Mouse (Mus musculus) left cerebral cortex, postnatal 10 days (tissue): Measurements from ENCODE around the gene 1700006A11Rik. TPM values are rescaled to one million over a fixed set of nuclear protein-coding genes. Genes with fewer than 3 reads are reported as not detected.
"Not testable (repeated sequence)": the region's sequence is repeated elsewhere in the genome, so short reads cannot be mapped to it uniquely, and the experiment has no call there.

Experiments used
- DNase-seq, 2 experiments: peaks; one replicate each; pipeline ENCODE4 v3.0.0; 2021 to 2022; ENCODE audit warnings: low spot score in 2 of 2, mixed read lengths in 1 of 2; ENCODE audit errors: extremely low spot score in 1 of 2
- intact Hi-C: fragments of 180-260 bp; cut with DNase I; formaldehyde crosslinking; loops from one replicate; pipeline ENCODE4 v1.15.1; 2025
- total RNA-seq, 2 experiments: library from RNA; stranded (reverse); gene quantifications; 2 replicates each; pipeline ENCODE4 v1.2.3; 2021

Gene 1700006A11Rik
- total RNA-seq, result not detected

DNA sequence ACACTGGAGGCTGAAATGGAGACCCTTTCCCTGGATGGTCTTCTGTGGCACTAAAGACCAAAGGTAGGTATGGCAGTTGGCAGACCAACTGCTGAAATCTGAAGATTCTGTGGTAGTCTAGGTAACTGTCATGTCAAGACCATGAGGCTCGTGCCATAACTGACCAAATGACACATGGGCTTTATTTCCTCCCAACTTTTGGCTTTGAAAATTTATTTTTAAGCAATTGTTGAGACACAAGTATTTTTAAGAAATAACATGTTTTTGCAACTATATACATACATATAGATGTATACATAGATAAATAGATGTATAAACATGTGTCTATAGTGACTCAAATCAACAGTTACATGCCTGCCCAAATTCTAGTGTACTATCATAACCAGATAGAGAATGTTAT is at the start of gene 1700006A11Rik:
Gene 1700006A11Rik (minus strand): TSS at position 101 of the 400 bp plus-strand sequence.
- DNase-seq, result no peak
- intact Hi-C loops, result no loop called here

DNA sequence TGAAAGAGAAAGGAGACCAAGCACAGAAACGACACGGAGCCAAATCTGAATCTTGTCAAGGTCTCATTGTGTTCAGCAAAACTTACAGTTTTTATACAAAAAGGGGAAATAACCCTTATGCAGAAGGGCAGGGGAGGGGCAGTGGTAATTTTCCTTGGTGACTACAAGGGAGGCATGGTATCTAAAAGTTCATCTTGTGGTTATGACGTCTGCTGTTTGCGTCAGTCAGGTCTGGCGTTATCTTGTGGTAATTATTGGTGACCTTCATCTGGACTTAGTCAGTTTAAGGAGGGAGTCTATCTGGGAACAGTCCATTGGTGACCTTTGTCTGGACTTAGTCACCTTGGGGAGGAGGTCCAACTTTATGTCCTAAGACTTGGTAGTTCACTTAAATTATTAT is 48.5 kb upstream of the 1700006A11Rik start:
- DNase-seq, intact Hi-C loops: not testable (repeated sequence)

DNA sequence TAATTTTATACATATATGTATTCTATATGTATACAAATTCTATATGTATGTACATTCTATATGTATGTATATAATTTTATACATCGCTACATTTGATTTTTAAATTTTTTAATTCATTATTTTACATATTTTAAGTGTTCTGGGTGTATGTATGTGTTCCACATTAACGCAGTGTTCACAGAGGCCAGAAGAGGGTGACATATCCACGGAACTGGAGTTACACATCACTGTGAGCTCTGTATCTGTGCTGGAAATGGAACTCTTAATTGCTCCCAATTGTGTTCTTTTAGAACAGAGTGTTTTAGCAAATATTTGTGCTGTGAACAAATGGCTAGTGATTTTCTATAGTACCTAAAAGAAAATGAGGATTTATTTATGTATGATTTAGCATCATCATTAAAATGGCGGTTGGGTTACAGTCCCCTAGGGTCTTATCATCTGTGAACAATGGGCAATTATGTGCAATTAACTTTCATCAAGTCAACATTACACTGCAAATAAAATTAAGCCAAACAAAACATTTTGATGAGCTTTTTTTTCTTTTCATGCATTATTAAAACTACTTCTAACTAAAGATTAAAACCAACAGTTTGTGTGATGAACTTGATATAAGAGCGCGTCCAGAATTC is 40.4 kb upstream of the 1700006A11Rik start:
- intact Hi-C loops, result no loop called here
- DNase-seq, result no peak

DNA sequence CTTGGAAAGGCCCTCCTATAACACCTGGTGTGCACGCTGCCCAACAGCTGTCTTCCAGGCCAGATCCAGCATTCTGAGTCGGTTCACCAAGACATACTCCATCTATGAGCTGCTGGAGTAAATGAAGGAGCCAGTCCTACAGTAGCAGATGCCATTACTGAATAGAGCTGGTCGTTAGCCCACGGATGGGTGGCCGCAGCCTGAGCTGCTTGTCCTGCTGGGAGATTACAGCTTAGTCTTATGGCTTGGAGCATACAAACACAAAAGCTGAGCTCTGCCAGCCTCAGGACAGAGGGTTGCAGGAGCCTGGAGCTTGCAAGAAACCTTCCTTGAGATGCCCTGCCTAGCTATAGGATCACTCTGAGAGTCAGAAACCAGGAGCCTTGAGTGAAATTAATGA is 33.6 kb downstream of the 1700006A11Rik start:
- no peak for DNase-seq
- intact Hi-C loops, result no loop called here

DNA sequence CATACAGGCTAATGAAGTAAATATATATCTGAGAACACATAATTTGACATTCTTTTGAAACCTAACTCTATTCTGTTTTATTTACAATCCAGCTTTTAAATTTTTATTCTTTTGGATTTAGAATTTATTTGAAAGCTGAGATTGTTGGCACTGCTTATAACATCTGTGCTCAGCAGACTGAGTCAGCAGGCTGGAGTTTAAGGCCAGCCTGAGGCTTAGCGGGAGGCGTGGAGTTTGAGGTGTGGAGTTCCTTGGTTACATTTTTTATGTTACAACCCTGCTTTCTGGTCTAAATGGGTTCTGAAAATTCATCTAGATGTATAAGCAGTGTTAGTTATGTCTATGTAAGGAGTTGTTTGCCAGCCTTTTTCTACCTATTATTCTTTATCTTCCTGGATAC is 35.7 kb downstream of the 1700006A11Rik start:
- intact Hi-C loops, result no loop called here
- no peak for DNase-seq

DNA sequence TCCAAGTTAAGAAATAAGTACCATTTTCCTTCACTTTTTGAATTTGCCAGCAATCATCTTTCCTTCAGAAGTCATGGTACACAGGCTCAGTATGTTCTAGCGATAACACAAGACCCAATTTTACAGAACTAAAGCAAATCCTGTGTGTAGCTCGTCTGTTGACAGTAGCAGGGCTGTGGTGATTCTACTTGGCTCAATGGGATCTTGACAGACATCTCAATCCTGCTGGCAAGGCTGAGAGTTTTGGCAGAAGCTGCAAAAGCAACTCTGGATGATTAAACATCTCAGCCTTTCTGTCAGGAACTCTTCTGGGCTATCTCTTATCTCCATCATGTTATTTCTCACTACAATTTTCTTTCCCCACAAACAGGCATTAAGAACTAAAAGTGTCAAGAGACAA is 36.2 kb downstream of the 1700006A11Rik start:
- no peak for DNase-seq
- intact Hi-C loops, result no loop called here

DNA sequence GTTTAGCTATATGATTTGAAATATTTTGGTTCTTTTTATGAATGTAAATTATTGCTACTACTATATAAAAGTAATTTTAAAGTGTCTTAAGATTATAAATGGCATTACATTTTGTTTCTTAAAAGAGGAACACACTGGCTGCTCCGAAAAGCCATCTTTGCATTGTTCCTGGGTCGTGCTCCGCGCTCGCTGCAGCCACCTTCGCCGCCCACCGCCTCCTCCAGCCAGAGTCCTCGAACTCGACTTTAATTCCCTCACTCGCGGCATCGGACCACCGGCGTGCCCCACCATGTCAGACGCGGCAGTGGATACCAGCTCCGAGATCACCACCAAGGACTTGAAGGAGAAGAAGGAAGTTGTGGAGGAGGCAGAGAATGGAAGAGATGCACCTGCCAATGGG is 40.5 kb downstream of the 1700006A11Rik start:
- DNase-seq, intact Hi-C loops: not testable (repeated sequence)

DNA sequence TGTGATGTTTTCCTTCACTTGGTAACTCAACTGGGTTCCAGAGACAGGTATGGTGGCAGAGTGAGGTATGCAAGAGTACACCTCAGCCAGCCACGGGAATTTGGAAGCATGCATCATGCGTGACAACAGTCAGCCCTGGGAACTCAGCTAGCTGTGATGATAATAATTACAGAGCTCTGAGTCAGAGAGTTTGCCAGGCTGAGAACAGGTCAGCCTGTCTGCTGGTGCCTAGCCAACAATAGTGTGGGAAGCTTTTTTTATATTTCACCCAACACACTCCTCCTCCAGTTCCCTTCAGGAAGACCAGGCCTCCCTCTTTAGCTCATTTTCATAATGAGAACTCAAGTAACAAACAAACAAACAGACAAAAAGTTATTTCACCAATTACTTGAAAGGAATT is 53.8 kb downstream of the 1700006A11Rik start:
- no peak for DNase-seq
- intact Hi-C loops, result no loop called here

DNA sequence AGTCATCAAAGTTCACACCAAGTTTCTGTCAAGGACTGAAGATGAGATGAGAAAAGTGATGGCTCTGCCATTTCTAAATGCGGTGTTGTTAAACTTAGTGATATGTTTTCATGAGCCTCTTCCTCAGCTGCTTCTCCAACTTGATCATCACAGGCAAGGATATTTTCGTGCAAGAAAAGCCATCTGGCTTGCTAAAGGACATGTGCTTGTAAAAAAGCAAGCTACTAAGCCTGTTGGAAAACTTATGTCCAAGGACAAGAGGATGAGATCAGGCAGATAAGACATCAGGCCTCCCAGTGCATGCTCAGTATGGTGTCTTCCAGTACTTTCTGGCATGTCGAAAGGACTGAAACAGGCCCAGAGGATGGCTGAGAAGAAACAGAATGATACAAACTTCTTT is 68.3 kb downstream of the 1700006A11Rik start:
- intact Hi-C loops, result no loop called here
- DNase-seq, result peak in 1 of 2 experiments; percentile 34

Other genes with a start within 250 kb of the 1700006A11Rik start
- gene Tram1l1, start 105.2 kb downstream of the 1700006A11Rik start, total RNA-seq, result 10 to 100 TPM; 19.6 TPM
- gene 1700003H04Rik, start 155.1 kb upstream of the 1700006A11Rik start, total RNA-seq, result not detected